Mouse (Mus musculus): ENCODE results near the gene Cd44. TPM values are rescaled to one million over a fixed set of nuclear protein-coding genes. Genes with fewer than 3 reads are reported as not detected.

The Cd44 gene
- polyA plus RNA-seq, 1 experiment from 2014 or later = 15.2 TPM

DNA sequence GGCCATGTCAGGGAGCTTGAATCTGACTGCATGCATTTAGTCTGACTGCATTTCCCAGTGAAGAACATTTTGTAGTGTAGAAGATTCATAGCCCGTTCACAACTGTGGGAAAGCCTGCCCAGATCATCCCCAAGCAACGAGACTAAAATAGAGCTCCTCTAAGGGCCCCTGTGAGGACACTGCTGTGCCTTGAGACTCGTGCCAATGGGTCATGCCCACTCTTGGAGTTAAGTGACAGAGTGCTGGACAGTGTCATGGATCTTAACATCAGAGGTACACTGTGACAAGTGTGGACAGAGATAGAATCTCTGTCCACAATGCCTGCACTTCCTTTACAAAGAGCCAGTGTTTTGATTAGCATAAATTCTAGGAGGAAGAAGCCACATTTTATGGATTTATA, 133.2 kb downstream of the Cd44 start:
- ATAC-seq (no peak), DNase-seq (no peak)
- no peak overlapping the region for H3K4me3 ChIP-seq (ENCODE audit: low read depth, low read length)
- no peaks in the 10 kb centered on the region for H3K4me1 ChIP-seq (ENCODE audit: insufficient read depth)
- H3K9ac ChIP-seq (replicated peaks) = no peak overlapping the region
- no peak overlapping the region for H3K27ac ChIP-seq (ENCODE audit: low read depth)
- no peaks in the 10 kb centered on the region for H3K36me3 ChIP-seq (replicated peaks; ENCODE audit: insufficient read depth, low read length)
- H3K9me3 ChIP-seq (ENCODE audit: low read length) = no peaks in the 10 kb centered on the region
- TF ChIP-seq CTCF (IDR thresholded peaks at IDR 0.05; ENCODE audit: low read depth) (no peak), EP300 (IDR thresholded peaks at IDR 0.05; ENCODE audit: low read depth) (no peak)
- WGBS (ENCODE audit: insufficient replicate concordance) = 60% methylated on average over 3 of the region's 3 CpGs
- H3K4me2 ChIP-seq (ENCODE audit: low read depth, low read length) = no peak overlapping the region
- H3K27me3 ChIP-seq (ENCODE audit: insufficient read depth, low read length) = no peaks in the 10 kb centered on the region

DNA sequence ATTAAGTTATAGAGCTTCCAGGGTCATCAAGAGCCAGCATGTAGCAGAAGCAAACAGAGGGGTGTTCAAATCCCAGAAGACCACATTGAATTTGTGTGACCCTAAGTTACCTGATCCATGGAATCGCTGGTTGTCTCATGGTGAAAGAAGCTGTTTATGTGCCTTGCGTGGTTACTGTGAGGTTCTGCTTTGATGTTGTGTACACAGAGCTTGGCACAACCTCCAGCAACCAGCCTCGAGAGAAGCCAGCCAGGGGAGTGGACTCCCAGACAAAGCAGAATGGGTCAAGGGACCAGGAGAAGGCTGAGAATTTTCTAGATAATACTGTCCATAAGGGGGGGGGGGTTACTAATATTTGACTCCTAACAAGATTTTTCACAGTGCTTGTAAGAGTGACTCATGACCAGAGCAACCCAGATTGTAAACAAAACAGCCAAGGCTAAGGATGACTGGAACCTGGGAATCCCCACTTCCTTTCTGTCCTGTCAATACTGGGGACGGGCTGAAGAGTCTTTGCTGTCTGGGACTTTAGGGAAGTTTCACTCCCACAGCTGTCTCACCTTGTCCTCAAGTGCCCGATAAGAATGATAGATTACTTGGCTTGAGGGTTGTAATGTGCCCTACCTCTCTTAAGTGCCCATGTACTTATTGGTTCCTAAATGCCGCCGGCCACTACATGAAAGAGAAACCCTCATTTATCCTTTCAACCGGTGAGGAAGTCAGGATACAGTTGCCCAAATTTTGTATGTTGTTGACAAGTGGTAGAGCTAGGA, 136.7 kb downstream of the Cd44 start:
- Histone ChIP-seq H3K36me3 (replicated peaks; ENCODE audit: insufficient read depth, low read length) (no peaks in the 10 kb centered on the region), H3K27me3 (ENCODE audit: insufficient read depth, low read length) (no peaks in the 10 kb centered on the region), H3K4me3 (ENCODE audit: low read depth, low read length) (no peak overlapping the region), H3K9ac (replicated peaks) (no peak overlapping the region), H3K4me1 (ENCODE audit: insufficient read depth) (no peaks in the 10 kb centered on the region), H3K27ac (ENCODE audit: low read depth) (no peak overlapping the region), H3K4me2 (ENCODE audit: low read depth, low read length) (no peak overlapping the region), H3K9me3 (ENCODE audit: low read length) (no peaks in the 10 kb centered on the region)
- TF ChIP-seq EP300 (IDR thresholded peaks at IDR 0.05; ENCODE audit: low read depth) = no peak
- TF ChIP-seq CTCF (IDR thresholded peaks at IDR 0.05; ENCODE audit: low read depth) = no peak
- DNase-seq (no peak), ATAC-seq (no peak)
- WGBS (ENCODE audit: insufficient replicate concordance) = 60% methylated on average over 8 of the region's 8 CpGs

- H3K9me3 ChIP-seq (ENCODE audit: low read length) = no peaks in the 10 kb centered on the region
- no peak for TF ChIP-seq CTCF (IDR thresholded peaks at IDR 0.05; ENCODE audit: low read depth)
- no peak for TF ChIP-seq EP300 (IDR thresholded peaks at IDR 0.05; ENCODE audit: low read depth)
- no peak overlapping the region for H3K4me3 ChIP-seq (ENCODE audit: low read depth, low read length)
- ATAC-seq (no peak), DNase-seq (no peak)
- 83% methylated on average over 2 of the region's 2 CpGs for WGBS (ENCODE audit: insufficient replicate concordance)
- no peak overlapping the region for H3K4me2 ChIP-seq (ENCODE audit: low read depth, low read length)
- no peaks in the 10 kb centered on the region for H3K4me1 ChIP-seq (ENCODE audit: insufficient read depth)
- H3K27me3 ChIP-seq (ENCODE audit: insufficient read depth, low read length) = no peaks in the 10 kb centered on the region
- no peaks in the 10 kb centered on the region for H3K36me3 ChIP-seq (replicated peaks; ENCODE audit: insufficient read depth, low read length)
- H3K27ac ChIP-seq (ENCODE audit: low read depth) = no peak overlapping the region
- H3K9ac ChIP-seq (replicated peaks) = no peak overlapping the region
Observed at GRCm38 (mm10) chr2:102763991-102764390, 137.5 kb downstream of the Cd44 start.

- ATAC-seq = no peak
- H3K36me3 ChIP-seq (replicated peaks; ENCODE audit: insufficient read depth, low read length) = no peaks in the 10 kb centered on the region
- WGBS (ENCODE audit: insufficient replicate concordance) = 73% methylated on average over 3 of the region's 3 CpGs
Observed at GRCm38 (mm10) chr2:102763176-102763575, 138.3 kb downstream of the Cd44 start.

More at GRCm38 (mm10) chr2:102763176-102763575, 138.3 kb downstream of the Cd44 start:
- Histone ChIP-seq H3K27ac (ENCODE audit: low read depth) (no peak overlapping the region), H3K9ac (replicated peaks) (no peak overlapping the region), H3K4me1 (ENCODE audit: insufficient read depth) (no peaks in the 10 kb centered on the region), H3K9me3 (ENCODE audit: low read length) (no peaks in the 10 kb centered on the region), H3K4me2 (ENCODE audit: low read depth, low read length) (no peak overlapping the region), H3K4me3 (ENCODE audit: low read depth, low read length) (no peak overlapping the region), H3K27me3 (ENCODE audit: insufficient read depth, low read length) (no peaks in the 10 kb centered on the region)
- TF ChIP-seq EP300 (IDR thresholded peaks at IDR 0.05; ENCODE audit: low read depth) (no peak), CTCF (IDR thresholded peaks at IDR 0.05; ENCODE audit: low read depth) (no peak)
- no peak for DNase-seq

Other genes with a start within 250 kb of the Cd44 start
- 0.74 and 1.1 TPM in 2 replicates for gene Slc1a2, start 243.0 kb downstream of the Cd44 start, polyA plus RNA-seq (2015; fragmentation: Nextera tagmentation; extraction: Ambion mirVana)
- gene Pdhx, start 171.8 kb upstream of the Cd44 start, polyA plus RNA-seq (2015; fragmentation: Nextera tagmentation; extraction: Ambion mirVana) = 17.4 and 18.1 TPM in 2 replicates
- 28.0 and 28.2 TPM in 2 replicates for gene Apip, start 172.0 kb upstream of the Cd44 start, polyA plus RNA-seq (2015; fragmentation: Nextera tagmentation; extraction: Ambion mirVana)

Measured in liver, postnatal 0 days (tissue).